Mouse (Mus musculus): ENCODE results near the gene Ccdc39.

Ccdc39 gene

GRCm38 (mm10) chr3:33790975-33791374, 53.1 kb downstream of the Ccdc39 start:
- DNase-seq (ENCODE audit: low spot score in 2 of 2), result no peak

Data from cerebellum, postnatal 4 days (tissue).